Mouse (Mus musculus) heart, embryonic 15.5 days (tissue): ENCODE results near the gene Taf11. TPM values are rescaled to one million over a fixed set of nuclear protein-coding genes. Genes with fewer than 3 reads are reported as not detected.

ENCODE experiments used
- ATAC-seq: fragments of 200-750 bp; cut with Nextera tagmentation; replicated peaks from 2 replicates; pipeline ENCODE4 v1.8.0; 2017; ENCODE audit warnings: low read depth, moderate TSS enrichment; ENCODE audit not compliant: insufficient number of reproducible peaks, insufficient read depth, low FRiP score
- H3K27ac ChIP-seq: fragments of 300-500 bp; sonication (generic); 2 replicates; pipeline ENCODE4 v1.5.1; 2015; ENCODE audit warnings: mild to moderate bottlenecking, inconsistent platforms
- H3K27me3 ChIP-seq: fragments of 300-500 bp; sonication (generic); 2 replicates; pipeline ENCODE4 v1.6.1; 2015; ENCODE audit warnings: inconsistent platforms
- H3K36me3 ChIP-seq: fragments of 300-500 bp; sonication (generic); 2 replicates; pipeline ENCODE4 v1.6.1; 2015; ENCODE audit warnings: mild to moderate bottlenecking, inconsistent platforms
- H3K4me1 ChIP-seq: fragments of 300-500 bp; sonication (generic); replicated peaks from 2 replicates; pipeline ENCODE4 v1.6.1; 2015; ENCODE audit warnings: inconsistent platforms
- H3K4me2 ChIP-seq: fragments of 300-500 bp; sonication (generic); 2 replicates; pipeline ENCODE4 v1.6.1; 2015; ENCODE audit warnings: inconsistent platforms, mild to moderate bottlenecking, moderate library complexity
- H3K4me3 ChIP-seq: fragments of 300-500 bp; sonication (generic); 2 replicates; pipeline ENCODE4 v1.5.1; 2015; ENCODE audit warnings: mild to moderate bottlenecking, inconsistent platforms
- H3K9ac ChIP-seq: fragments of 300-500 bp; sonication (generic); 2 replicates; pipeline ENCODE4 v1.6.1; 2015; ENCODE audit warnings: mild to moderate bottlenecking, inconsistent platforms
- H3K9me3 ChIP-seq: fragments of 300-500 bp; sonication (generic); replicated peaks from 2 replicates; pipeline ENCODE4 v1.6.1; 2016; ENCODE audit warnings: inconsistent platforms
- WGBS: fragments of 180-500 bp; shearing (Covaris S2); methylation state at CpG from one replicate; pipeline ENCODE4 v1.1.7; 2015; ENCODE audit warnings: mixed read lengths; 5-methylcytosine and 5-hydroxymethylcytosine counted together
- polyA plus RNA-seq: library from polyadenylated mRNA; unstranded; fragments of >200 nt; fragmentation: Nextera tagmentation; extraction: Ambion mirVana; gene quantifications from 2 replicates; pipeline ENCODE4 v1.2.1, GENCODE M21; 2015

The Taf11 gene
- 42.7 and 46.4 TPM in 2 replicates for polyA plus RNA-seq

DNA sequence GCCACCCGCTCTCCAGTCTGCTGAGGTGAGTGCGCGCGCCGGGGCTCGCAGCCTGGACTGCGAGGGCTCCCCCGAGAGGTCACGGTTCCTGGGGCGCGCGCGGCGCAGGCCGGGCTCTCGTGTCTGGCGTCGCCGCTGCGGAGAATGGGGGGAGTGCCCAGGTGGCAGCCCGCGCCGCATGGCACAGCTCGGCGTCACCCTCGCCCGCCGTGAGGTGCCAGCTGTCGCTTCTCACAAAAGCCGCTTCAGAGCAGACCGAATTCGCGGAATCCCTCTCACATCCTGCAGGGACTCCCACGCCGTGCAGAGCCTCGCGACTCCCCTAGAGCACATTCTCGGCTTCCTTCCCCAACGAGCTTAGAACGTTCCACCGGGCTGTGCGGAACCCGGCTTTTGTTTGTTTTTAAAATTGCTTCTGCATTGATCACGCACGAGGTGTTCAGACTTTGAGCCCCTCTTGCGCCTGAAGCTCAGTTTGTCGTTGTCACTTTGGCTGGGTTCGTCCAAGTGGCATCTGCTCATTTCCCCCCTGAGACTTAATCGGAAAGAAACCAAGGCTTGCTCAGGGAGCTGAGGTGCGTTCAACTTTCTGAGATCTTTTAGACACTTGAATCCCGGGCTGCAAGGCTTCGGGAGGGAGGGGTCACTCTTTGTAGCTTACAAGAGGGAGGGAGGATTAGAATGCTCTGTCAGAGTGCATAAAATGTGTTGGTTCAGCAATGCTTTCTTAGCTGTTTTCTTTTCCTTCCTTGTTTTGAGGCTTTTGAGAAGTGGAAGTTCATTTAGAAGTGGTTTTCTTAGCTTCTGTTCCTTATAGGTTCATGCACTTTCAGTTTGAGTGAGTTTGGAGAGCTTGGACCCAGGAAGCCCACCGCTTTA is at the start of gene Taf11:
Gene Taf11, minus strand, starts transcription at position 223 of the 879 bp plus-strand sequence.
- WGBS, result 1% methylated on average over 51 of the region's 53 CpGs
- Histone ChIP-seq H3K36me3 (peaks cover 2% of the 10 kb centered on the region; the same call in 1 of the 2 replicates), H3K27ac (peak within 1 kb of the TSS; percentile 91), H3K9ac (peak within 1 kb of the TSS; percentile 96), H3K9me3 (no peaks in the 10 kb centered on the region), H3K4me1 (peaks cover 32% of the 10 kb centered on the region), H3K27me3 (no peaks in the 10 kb centered on the region), H3K4me3 (peak within 1 kb of the TSS; percentile 93), H3K4me2 (peak within 1 kb of the TSS; percentile 94)
- ATAC-seq, result peak; percentile 54

- peaks cover 11% of the 10 kb centered on the region for H3K4me1 ChIP-seq
- no peak for ATAC-seq
- no peak overlapping the region for H3K4me2 ChIP-seq
- H3K4me3 ChIP-seq, result no peak overlapping the region
- WGBS, result 79% methylated on average over 9 of the region's 9 CpGs
- H3K27ac ChIP-seq, result no peak overlapping the region
- H3K9ac ChIP-seq, result no peak overlapping the region
- no peaks in the 10 kb centered on the region for H3K9me3 ChIP-seq
- H3K36me3 ChIP-seq, result no peaks in the 10 kb centered on the region
- no peaks in the 10 kb centered on the region for H3K27me3 ChIP-seq
Measured at GRCm38 (mm10) chr17:27957649-27958048, 48.0 kb upstream of the Taf11 start.

DNA sequence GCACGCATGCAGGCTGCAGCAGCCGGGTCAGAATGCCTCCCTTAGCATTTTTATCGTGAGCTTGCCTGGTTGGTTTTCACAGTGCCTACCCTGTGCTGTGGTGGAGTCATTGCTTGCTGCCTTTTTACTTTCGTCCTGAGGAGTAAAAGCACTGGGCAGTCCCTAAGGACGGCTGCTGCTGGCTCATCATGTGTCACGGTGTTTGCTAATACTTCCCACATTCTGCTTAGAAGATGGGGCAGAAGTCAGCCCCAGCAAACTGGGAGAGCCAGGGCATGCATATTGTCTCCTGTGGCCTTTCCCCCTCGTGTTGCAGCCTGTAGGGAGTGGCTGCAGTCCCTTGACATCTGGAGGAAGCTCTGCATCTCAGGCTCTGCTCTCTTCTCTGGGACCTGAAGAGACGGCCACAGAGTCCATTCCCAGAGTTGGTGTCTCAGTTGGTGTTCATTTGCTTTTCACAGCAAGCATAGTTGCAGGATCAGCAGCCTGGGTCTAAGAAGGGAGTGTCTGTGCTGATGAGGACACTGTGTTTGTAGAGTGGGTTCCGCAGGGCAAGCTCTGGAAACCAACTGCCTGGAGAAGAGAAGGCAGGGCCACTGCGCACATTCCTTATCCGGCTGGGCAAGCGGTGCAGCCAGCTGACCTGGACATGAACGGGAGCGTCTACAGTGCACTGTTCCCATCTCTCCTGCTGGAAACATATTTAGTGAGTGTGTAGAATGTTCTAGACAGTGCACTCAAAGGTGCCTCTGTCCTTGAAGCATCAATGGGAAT is 45.2 kb upstream of the Taf11 start:
- Histone ChIP-seq H3K36me3 (no peaks in the 10 kb centered on the region), H3K27me3 (no peaks in the 10 kb centered on the region), H3K4me1 (peaks cover 6% of the 10 kb centered on the region; the same call in 1 of the 2 replicates), H3K4me2 (no peak overlapping the region), H3K4me3 (no peak overlapping the region), H3K9ac (no peak overlapping the region), H3K27ac (no peak overlapping the region), H3K9me3 (no peaks in the 10 kb centered on the region)
- WGBS, result 58% methylated on average over 14 of the region's 14 CpGs
- ATAC-seq, result no peak

DNA sequence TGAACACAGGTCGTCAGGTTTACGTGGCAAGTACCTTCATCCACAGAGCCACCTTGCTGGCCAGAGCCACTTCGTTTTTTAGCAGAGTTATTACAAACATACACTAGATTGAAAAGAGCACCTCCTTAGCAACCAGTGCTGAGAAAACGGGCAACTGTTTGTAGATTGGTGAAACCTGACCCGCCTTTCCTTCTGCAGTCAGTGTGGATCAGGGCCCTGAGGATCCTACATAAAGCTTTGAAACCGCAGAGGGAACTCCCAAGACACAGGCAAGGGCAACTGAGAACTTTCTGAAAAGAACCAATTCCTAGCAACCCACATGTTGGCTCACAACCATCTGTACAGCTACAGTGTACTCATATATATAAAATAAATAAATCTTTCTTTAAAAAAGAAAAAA is 43.5 kb upstream of the Taf11 start:
- no peak for ATAC-seq
- WGBS, result 73% methylated on average over 6 of the region's 6 CpGs
- no peak overlapping the region for H3K4me3 ChIP-seq
- H3K36me3 ChIP-seq, result no peaks in the 10 kb centered on the region
- peaks cover 5% of the 10 kb centered on the region; the same call in 1 of the 2 replicates for H3K4me1 ChIP-seq
- H3K27ac ChIP-seq, result no peak overlapping the region
- no peaks in the 10 kb centered on the region for H3K27me3 ChIP-seq
- H3K9me3 ChIP-seq, result no peaks in the 10 kb centered on the region
- H3K9ac ChIP-seq, result no peak overlapping the region
- H3K4me2 ChIP-seq, result no peak overlapping the region

GRCm38 (mm10) chr17:27947155-27947554 is 37.5 kb upstream of the Taf11 start:
- H3K27ac ChIP-seq, result no peak overlapping the region
- no peak overlapping the region for H3K9ac ChIP-seq
- no peaks in the 10 kb centered on the region for H3K36me3 ChIP-seq
- H3K4me3 ChIP-seq, result no peak overlapping the region
- no peaks in the 10 kb centered on the region for H3K27me3 ChIP-seq
- no peaks in the 10 kb centered on the region for H3K9me3 ChIP-seq
- no peak for ATAC-seq
- H3K4me1 ChIP-seq, result peaks cover 19% of the 10 kb centered on the region
- WGBS, result 82% methylated on average over 2 of the region's 2 CpGs
- no peak overlapping the region for H3K4me2 ChIP-seq

DNA sequence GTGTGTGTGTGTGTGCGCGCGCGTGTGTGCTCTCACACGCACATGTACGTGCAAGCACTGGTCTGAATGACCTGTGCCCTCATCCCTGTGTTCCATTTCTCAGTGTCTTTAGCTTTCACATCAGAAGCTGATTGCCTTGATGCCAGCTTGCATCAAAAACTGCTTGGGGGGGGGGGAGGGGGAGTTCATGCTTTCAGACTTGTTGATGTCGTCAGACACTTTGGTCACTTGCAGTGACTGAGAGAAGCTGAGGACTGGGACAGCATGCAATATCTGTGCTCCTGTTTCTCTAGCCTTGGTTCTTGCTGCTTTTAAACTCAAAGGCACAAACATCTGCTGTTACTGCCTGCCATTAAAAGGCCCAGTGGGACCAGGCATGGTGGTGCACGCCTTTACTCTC is 36.7 kb upstream of the Taf11 start:
- peak overlapping the region; percentile 73 for H3K27ac ChIP-seq
- H3K36me3 ChIP-seq, result no peaks in the 10 kb centered on the region
- no peaks in the 10 kb centered on the region for H3K9me3 ChIP-seq
- H3K27me3 ChIP-seq, result no peaks in the 10 kb centered on the region
- ATAC-seq, result no peak
- peaks cover 22% of the 10 kb centered on the region for H3K4me1 ChIP-seq
- no peak overlapping the region for H3K4me3 ChIP-seq
- no peak overlapping the region for H3K4me2 ChIP-seq
- WGBS, result 81% methylated on average over 8 of the region's 8 CpGs
- no peak overlapping the region for H3K9ac ChIP-seq

DNA sequence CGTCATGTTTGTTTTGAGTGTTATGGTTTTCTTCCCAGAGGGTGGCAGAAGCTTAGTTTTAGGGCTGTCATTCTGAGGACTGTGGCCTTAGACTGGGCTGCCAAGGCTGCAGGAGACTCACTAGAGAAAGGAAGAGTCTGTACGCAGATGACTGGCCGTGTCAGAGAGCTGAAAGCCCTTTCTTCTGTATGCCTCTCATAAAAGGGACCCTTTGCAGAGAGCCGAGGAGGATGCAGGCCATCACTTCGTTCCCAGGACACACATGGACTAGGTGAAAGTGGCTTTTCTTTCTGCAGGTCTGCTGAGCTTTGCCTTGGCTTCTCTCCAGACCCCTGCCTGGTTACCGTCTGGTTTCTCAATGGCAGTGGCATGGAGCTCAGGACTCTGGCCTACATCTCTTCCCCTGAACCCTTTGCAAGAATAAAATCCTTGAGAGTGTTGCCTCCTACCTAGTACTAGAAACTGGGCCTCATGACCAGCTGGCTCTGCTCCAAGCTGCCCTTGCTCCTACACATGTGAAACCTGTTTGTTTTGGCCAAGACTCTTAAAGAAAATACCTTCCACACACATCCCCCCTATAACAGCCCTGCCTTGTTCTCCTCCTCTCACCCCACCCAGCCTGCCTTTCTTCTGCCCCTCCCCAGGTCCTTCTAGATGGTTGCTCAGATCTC is 36.0 kb upstream of the Taf11 start:
- Histone ChIP-seq H3K9ac (no peak overlapping the region), H3K4me2 (no peak overlapping the region)
- 42% methylated on average over 6 of the region's 6 CpGs for WGBS

DNA sequence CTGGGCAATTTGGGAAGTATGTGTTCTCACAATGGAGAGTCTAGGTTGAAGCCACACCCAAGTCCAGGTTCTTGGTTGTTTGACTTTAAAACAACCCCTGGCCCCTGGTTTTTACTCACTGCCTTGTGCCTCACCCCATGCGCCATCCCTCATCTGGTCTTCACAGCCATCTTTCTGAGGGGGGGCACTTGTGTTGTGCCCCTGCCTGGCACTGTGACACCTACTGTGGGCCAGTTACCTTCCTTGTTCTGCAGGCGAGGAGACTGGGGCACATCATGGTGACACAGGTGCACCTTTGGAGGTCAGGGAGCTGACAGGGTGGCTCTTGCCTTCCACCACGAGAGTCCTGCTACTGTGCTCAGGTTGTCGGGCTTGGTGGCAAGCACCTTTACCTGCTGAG is 32.5 kb upstream of the Taf11 start:
- Histone ChIP-seq H3K4me2 (no peak overlapping the region), H3K36me3 (no peaks in the 10 kb centered on the region), H3K4me3 (no peak overlapping the region), H3K27ac (no peak overlapping the region), H3K9ac (no peak overlapping the region), H3K4me1 (peaks cover 60% of the 10 kb centered on the region), H3K9me3 (no peaks in the 10 kb centered on the region), H3K27me3 (no peaks in the 10 kb centered on the region)
- no peak for ATAC-seq
- 87% methylated on average over 4 of the region's 4 CpGs for WGBS

More for the DNA sequence above, 36.0 kb upstream of the Taf11 start:
- no peaks in the 10 kb centered on the region for H3K36me3 ChIP-seq
- ATAC-seq, result peak; percentile 56; the same call in 1 of the 2 replicates
- H3K4me3 ChIP-seq, result no peak overlapping the region
- H3K27ac ChIP-seq, result peak overlapping the region; percentile 73
- H3K27me3 ChIP-seq, result no peaks in the 10 kb centered on the region
- H3K9me3 ChIP-seq, result no peaks in the 10 kb centered on the region
- H3K4me1 ChIP-seq, result peaks cover 29% of the 10 kb centered on the region

- Histone ChIP-seq H3K4me3 (no peak overlapping the region), H3K4me2 (no peak overlapping the region), H3K27ac (no peak overlapping the region), H3K36me3 (no peaks in the 10 kb centered on the region), H3K27me3 (no peaks in the 10 kb centered on the region), H3K9me3 (no peaks in the 10 kb centered on the region), H3K9ac (no peak overlapping the region), H3K4me1 (peaks cover 64% of the 10 kb centered on the region)
- no peak for ATAC-seq
- WGBS, result 57% methylated on average over 2 of the region's 2 CpGs
Measured at GRCm38 (mm10) chr17:27941698-27942097, 32.1 kb upstream of the Taf11 start.

GRCm38 (mm10) chr17:27941178-27941577 is 31.5 kb upstream of the Taf11 start:
- Histone ChIP-seq H3K27ac (no peak overlapping the region), H3K27me3 (no peaks in the 10 kb centered on the region), H3K36me3 (no peaks in the 10 kb centered on the region), H3K9ac (no peak overlapping the region), H3K9me3 (no peaks in the 10 kb centered on the region), H3K4me3 (no peak overlapping the region), H3K4me1 (peaks cover 60% of the 10 kb centered on the region), H3K4me2 (no peak overlapping the region)
- ATAC-seq, result no peak
- WGBS, result 58% methylated on average over 5 of the region's 5 CpGs

GRCm38 (mm10) chr17:27940352-27940751 is 30.7 kb upstream of the Taf11 start:
- Histone ChIP-seq H3K4me1 (peaks cover 52% of the 10 kb centered on the region), H3K27ac (peak overlapping the region; percentile 14; the same call in 1 of the 2 replicates), H3K9me3 (no peaks in the 10 kb centered on the region), H3K4me3 (no peak overlapping the region), H3K4me2 (no peak overlapping the region), H3K27me3 (no peaks in the 10 kb centered on the region), H3K36me3 (no peaks in the 10 kb centered on the region), H3K9ac (no peak overlapping the region)
- 72% methylated on average over 4 of the region's 4 CpGs for WGBS
- no peak for ATAC-seq
